Mouse (Mus musculus): Measurements from ENCODE around the gene Fam210b.
"Not testable (repeated sequence)": the region's sequence is repeated elsewhere in the genome, so short reads cannot be mapped to it uniquely, and the experiment has no call there.

The Fam210b gene

DNA sequence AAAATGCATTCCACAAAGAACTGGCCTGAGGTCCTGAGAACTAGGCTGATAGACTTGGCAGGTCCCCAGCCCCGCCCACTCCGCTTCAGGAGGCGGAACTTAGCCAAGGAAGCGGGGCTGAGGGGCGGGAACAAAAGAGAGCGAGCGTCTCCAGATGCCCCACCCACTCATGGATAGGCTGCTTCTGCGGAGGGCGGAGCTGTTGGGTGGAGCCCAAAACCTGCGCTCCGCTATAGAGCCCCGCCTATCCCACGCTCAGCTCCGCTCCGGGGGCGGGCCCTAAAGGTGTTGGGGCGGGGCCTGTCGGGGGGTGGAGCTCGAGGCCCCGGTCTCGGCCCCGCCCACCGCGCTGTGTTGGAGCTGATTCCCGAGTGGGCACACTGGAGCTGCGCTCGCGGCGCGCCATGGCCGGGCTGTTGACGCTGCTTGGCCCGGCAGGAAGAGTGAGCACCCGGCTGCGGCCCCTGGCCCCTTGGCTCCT is at the start of gene Fam210b:
TSS of gene Fam210b (plus strand) at position 308 of the 481 bp plus-strand sequence.
- peak; percentile 95 to 96 for DNase-seq (ENCODE audit: low spot score in 2 of 2)

DNA sequence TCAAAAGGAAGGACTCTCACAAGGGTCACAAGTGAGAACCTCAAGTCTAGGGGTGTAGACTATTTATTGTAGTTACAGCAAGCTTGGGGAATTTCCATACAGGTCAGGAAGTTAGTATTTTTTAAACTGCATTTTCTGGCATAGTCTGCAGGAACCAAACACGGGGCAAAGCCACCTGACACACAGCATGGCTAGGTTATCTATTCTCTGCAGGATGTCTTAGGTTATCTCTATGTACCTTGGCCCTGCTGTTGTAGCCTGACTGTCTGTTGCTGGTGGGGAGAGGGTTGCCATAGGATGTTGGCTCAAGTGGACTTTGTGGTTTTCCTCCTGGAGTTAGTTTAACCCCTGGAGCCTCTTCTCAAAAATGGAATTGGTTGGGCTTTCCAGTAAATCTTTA is 47.3 kb upstream of the Fam210b start:
- no peak for DNase-seq (ENCODE audit: low spot score in 2 of 2)

DNA sequence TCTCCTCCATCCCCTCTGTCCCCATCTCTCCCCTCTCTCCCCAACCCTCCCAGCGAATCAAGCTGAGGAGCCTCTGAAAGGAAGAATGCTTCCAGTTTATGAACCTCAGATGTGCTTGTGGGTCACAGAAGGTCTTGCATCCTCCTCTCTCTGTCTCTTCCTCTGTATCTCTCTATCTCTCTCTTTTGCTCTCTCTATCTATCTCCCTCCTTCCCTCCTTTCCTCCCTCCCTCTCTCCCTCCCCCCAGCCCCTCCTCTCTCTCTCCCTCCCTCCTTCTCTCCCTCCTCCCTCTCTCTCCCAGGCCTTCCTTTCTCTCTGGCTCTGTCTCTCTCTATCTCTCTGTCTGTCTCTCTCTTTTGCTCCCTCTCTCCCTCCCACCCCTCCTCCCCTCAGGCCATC is 46.8 kb upstream of the Fam210b start:
- DNase-seq (ENCODE audit: low spot score in 2 of 2), result no peak

DNA sequence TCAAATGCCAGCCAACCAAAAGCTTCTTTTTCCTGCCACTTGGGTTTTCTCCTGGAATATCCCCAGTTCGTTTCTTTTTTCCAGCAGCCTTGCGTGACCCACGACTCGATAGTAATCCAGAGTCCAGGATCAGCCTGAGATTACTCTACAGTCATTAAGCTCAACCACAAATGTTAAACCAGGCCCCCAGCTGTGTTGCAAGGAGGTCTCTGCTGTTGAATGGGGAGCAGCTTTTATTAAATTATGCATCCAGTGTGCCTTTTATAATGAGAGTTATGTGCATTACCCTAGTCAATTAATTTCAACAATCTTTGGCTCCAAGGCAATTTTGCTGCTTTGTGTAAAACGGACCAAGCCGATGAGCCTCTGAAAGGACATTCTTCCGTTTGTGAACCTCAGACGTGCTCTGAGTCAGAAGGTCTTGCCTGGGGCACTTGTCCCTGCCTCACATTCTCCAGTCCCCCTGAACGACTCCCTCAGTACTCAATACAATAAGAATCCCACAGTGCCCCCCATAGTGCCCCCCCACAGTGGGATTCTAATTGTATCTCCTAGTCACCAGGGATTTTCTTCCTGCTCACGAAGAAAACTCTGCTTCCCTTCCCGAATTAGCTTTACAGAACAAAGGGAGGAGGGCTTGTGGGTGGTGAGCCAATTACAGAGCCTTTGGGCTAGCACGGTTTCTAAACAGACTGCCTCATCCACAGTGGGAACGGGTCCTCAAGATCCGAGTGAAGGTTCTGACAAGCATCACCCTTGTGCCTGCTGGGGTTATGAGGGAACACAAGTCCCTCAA is 46.0 kb upstream of the Fam210b start:
- peak; percentile 36 to 47 for DNase-seq (ENCODE audit: low spot score in 2 of 2)

DNA sequence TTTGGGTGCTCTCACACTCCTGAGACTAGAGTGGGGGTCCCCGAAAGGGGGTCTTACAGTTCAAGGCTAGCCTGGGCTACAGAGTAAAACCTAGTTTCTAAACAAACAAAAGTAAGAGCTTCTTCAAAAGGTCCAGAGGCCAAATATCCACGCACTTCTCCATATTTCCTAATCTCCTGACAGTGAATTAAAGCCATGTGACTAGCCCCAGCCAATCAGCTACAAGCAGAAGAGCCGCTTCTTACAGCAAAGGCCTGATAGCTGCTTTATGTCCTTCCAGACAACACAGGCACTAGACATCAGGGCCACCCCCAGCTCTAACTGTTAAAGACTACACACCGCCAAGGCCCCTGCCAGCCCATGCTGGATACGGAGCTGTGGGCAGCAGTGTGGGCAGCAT is 43.0 kb upstream of the Fam210b start:
- DNase-seq (ENCODE audit: low spot score in 2 of 2), result no peak

DNA sequence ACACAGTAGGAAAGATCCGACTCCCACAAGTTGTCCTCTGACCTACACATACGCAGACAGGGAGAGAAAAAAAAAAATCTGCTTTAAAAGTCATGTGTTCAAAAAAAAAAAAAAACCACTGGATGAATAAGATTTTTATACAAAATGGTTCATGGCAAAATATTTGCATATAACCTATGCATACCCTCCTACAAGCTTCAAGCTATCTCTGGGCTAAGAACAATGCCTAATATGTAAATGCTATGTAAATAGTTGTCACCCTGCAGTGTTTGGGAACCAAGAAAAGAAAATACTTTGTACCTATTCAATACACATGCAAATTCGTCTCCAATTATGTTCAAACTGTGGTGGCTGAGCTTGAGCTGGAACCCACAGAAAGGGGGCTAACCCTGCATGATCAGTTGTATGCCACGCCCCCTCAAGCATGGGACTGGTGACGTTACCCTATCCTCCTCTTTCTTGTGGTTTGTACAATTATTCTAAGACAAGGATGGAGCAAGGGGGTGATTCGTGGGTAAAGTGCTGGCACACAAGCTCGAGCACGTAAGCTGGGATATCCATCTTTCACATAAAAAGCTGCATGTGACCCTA is 41.2 kb upstream of the Fam210b start:
- DNase-seq (ENCODE audit: low spot score in 2 of 2), result no peak

DNA sequence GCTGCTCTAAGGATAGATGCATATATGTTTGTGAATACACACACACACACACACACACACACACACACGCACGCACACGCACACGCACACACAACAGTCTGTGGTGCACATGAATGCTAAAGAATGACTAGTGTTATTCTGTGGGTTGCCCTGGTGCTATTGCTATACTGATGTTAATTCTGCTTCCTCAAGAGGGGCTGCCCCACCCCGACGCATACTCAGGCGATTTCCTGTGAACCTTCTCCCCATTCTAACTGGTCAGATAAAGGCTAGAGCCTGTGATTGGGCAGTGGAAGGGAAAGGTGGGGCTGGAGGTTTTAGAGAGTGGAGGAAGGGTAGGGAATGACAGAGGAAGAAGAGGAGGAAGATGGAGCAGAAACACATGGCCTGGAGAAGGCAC is 39.8 kb upstream of the Fam210b start:
- DNase-seq (ENCODE audit: low spot score in 2 of 2), result not testable (repeated sequence)

DNA sequence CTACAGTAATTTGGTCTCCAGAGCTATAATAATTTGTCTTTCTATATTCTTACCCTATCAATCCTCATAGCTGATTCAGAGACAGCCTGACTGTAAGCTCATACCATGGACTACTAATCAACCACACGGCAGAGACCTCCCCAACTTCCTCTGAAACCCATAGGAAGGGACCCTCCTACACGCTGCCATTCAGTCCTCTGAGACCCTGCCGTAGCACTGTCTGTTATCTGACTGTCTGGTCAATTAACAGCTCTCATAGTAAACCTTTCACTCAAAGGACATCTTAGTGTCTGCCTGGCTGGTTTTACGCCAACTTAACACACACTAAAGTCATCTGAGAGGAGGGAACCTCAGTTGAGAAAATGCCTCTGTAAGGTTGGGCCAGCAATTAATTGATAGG is 38.8 kb upstream of the Fam210b start:
- no peak for DNase-seq (ENCODE audit: low spot score in 2 of 2)

DNA sequence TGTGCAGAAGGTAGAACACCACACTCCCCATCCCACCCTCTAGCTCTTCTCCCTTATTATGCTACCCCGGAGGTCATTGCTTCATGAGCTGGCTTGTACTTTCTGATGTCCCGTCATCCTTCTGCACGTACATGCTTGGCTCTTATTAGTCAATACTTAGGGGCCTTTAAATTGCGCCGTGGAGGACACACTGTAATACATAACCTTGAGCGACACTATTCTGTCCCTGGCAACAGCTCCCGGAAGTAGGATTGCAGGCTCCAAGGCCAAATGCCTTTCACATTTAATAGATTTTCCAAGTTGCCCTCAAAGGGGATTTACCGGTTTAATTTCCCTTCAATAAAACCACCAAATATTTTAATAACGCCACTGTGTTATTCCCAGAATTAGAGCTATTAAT is 33.6 kb upstream of the Fam210b start:
- DNase-seq (ENCODE audit: low spot score in 2 of 2), result no peak

DNA sequence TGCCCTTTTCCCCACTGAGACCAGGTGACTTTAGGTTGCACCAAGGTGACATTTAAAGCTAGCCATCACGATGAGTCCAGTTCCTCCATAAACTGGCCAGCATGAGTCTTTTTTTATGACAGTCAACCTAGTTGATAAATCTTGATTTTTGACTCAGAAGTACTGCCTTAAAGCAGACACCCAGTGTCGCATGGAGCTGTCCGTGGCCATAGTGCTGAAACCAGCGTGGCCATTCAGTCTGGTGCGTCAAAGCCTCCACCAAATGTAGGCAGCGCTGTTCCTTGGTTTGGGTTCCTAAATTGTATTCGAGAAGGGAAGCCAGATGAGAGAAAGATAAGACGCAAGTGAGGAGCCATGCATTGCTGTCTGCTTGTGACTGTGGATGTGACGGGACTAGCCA is 24.5 kb upstream of the Fam210b start:
- peak in 1 of 2 experiments; percentile 56 for DNase-seq (ENCODE audit: low spot score in 2 of 2)

DNA sequence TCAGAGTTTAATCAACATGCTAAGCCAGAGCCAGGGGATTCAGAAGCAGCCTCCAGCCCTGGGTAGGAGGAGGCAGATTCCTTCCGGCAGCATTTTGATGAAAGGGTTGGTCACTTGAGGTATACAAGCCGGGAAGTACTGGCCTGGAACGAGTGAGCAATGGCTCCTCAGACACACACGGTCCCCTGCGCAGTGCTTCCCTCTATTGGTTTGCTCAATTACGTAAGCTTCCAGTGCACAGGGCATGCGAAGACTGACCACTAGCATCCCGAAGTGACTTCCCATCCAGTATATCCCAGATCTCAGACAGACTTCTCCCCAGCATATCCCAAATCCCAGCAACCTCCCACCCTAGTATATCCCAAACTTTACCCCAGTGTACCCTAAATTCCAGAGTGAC is 17.1 kb upstream of the Fam210b start:
- no peak for DNase-seq (ENCODE audit: low spot score in 2 of 2)

DNA sequence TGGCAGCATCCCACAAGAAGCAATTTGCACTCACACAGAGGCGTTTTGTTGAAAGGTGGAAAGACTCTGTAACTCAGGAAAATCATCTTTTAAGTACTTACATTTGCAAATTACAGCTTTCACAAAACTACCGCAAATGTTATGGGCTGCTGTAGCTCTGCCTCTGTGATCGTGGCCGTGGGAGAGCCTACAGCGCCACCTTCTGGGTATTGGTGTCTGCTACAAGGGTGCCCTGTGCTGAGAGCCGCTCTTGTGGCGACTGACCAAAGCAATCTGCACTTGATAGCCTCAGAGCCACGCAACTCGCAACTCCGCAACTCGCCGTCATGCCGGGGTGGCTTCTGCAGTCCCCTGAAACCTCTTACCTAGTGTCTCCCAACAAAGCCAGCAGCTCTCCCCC is 16.2 kb upstream of the Fam210b start:
- DNase-seq (ENCODE audit: low spot score in 2 of 2), result peak; percentile 86 to 90

DNA sequence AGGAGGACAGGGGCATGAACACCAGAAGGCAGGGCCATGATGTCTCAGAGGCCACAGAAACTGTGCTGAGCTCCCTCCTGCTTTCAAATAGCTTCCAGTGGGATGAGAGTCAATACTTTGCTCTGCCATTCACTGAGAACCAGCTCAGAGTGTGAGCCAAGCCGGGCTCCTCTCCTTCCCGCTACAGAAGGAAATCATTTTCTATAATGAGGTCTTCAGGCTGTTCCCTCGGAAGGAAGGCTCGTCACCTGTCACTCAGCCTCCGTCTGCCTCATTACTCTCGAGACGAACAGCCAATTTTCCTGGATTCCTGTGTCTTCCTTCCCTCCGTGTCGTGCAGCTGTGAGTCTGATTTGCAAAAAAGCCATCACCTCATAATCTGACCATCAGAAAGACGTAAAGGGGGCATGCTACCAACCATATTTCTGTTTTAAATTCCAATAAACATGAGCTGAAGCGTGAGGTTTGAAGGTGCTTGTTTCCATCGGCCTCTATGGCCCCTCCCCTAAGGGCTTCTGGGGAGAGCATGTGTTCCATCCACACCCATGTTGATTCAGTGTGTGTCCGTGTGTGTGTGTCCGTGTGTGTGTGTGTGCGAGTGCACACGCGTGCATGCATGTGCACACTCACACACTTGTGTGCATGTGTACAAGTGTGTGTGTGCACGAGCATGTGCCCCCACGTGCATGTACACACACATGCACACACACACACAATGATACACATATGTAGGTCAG is 7.0 kb upstream of the Fam210b start:
- DNase-seq (ENCODE audit: low spot score in 2 of 2), result no peak

DNA sequence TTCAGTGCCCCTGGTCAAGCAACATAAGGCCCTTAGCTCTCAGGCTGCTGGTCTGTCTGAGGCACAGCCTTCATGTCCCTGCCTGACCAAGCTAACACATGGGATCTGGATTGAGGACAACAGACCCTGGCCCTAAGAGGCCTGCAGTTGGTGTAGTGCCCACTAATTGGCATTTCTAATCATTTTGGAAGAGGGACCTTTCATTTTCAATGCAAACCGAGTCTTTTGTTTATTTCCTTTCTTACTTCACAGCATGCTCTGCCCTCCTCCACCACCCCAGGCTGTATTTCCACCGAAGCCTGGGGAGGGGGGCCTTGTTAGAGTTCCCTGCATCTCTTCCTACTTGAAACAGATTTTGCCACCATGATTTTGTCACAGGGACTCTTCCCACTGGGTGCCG is 4.4 kb upstream of the Fam210b start:
- DNase-seq (ENCODE audit: low spot score in 2 of 2), result no peak

DNA sequence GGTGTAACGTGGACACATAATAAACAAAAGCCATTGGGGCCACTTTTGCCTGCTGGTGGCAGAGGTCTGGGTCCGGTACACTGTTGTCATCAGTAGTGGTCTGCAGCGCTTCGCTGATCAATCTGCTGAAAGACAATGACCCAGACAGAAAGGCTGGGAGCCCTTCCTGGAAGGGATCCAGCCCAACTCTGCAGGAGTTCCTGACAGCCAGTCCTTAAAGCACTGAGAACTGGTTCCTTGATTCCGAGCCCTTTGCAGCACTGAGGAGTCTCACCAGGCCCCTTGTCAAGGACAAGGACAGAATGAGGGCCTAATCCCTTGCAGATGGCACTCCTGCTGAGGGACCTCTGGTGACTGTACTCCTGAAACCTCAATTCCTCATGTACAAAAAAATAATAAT is 3.8 kb upstream of the Fam210b start:
- no peak for DNase-seq (ENCODE audit: low spot score in 2 of 2)

DNA sequence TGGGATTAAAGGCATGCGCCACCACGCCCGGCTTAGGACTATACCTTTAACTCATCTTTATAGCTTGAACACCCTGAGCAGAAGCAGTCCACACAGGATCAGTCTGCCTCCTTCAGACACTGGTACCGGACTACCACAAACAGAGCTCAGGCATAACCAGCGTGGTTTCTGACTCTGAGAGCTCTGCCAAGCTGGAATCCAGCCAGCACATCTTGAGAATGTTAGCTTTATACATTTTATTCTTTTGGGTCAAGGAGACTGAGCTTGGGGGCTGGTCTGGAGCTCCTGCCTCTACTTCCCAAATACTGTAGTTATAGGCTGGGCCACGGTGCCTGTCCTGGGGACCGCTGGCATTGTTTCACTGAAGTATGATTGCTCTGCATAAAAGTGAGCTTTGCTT is 1.6 kb upstream of the Fam210b start:
- no peak for DNase-seq (ENCODE audit: low spot score in 2 of 2)

DNA sequence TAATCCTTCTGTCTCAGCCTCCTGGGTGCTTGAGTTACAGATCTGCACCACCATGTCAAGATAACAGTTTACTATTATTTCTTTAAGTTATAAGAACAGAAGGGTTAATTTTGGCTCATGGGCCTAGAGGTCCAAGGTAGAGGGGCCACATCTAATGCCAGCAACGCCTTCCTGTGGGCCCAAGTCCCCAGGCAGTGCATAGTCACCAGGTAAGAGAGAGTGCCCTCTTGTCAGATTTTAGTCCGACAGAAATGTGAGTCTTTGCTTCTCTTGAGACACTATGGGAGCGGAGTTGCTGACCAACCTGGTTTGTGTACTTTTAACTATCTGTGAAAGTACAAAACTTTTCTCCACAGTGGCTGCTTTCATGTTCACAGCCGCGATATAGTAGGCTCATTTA is 696 bp upstream of the Fam210b start:
- no peak for DNase-seq (ENCODE audit: low spot score in 2 of 2)

DNA sequence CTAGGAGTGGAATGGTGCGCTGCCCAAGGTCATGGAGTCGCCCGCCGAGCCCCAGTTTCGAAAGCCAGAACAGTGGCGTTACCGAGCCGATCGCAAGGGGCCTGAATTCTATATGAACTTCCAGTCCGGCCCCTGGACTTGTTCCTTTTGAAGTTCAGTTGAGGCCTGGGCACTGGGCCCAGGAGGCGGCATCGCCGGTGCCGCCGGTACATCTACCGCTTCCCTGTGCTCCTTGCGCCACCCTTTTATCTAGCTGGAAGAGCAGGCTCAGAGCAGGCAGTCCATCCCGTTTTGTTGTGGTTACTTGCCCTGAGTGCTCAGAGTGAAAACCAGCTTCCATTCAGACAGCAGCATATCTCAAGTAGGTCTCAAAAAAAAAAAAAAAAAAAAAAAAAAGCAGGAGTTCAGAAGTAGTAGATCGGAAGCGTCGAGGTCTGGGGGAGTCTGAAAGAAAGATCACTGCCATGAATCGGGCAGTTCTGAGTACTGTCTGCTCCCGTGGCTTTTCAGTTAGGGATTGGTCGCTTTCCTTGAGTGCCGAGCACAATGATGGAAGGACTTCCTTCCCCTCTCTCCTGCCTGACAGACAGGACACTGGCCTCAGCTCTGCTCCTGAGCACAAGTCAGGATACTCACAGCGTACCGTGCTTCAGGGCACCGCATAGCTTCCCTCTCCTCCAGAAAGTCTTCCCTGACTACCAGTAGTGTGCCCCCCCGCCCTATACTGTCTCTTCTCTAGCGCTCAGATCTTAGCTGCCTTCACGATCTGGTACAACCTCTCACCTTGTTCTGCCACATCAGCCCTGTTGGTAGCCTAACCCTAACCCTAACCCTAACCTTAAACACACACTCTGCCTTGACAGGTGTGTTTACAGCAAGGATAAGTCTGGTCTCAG is 917 bp downstream of the Fam210b start:
- peak in 1 of 2 experiments; percentile 47 for DNase-seq (ENCODE audit: low spot score in 2 of 2)

DNA sequence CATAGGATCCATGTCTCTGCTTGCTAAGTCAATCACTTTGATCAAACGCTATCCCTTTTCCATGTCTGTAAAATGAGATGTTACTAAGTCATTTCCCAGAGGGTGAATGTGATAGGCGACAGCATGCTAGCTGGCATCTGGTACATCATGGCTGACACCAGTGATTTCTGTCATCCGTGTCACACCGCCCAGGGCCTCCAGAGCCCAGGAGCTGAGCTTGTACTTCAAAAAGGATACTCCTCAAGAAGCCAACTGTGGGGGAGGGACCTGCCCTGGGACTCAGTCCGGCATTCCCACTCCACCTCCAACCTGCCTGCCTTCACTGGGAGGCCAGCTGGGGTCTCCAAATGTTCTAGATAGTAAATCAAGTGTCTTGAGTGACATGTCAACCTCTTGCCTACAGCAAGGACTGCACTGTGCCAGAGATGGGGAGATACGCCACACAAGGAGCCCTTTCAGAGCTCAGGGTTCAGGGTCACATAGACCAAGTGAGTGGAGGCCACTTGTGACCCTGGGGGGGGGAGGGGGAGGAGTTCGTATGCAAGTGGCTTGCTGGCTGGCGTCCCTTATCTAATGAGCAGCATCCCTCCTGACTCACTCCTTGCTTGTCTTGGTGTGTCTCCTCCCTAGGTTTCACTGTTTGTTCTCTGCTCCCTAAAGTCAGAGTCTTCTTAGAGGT is 1.7 kb downstream of the Fam210b start:
- DNase-seq (ENCODE audit: low spot score in 2 of 2), result no peak

DNA sequence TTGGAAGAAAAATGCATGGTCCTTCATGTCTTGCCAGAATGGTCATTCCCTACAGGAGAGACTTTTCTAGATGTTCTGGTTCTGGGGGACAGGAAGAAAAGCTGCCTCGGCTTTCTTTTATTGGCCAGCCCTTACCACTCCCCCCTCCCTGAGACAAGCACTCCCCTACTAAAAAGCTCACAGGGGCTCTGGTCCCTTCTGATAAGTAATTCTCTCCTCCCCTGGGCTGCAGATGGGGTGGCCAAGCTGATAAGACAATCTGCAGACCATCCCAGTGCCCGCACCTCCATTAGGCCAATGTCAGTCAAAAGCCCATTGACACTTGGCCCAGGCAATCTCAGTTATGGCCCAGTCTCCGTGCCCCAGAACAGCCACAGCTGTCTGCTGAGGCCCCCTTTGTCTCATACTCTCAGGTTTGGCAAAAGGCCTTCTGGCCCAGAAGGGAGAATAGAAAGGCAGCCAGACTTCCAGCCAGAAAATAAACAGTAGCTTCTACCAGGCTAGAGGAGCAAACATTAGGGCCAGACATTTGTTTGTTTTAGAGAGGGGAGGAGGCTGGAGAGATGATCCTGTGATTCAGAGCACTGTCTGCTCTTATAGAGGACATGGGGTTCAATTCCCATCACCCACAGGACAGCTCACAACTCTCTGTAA is 3.1 kb downstream of the Fam210b start:
- DNase-seq (ENCODE audit: low spot score in 2 of 2), result peak; percentile 62 to 65

DNA sequence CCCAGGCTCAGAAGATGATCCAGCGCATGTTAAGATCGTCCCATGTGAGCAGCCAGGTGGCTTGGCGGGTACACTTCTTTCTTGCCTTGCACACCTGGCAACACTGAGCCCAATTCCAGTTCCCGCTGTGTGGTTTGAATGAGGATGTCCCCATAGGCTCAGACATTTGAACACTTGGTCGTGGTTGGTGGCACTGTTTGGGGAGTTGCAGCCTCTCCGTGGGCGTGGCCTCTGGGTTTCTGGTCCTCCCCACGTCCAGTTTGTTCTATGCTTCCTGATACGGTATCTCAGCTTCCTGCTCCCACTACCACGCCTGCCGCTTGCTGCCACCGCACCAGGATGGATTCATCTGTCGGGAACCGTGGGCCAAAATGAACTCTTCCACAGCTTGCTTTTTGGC is 4.4 kb downstream of the Fam210b start:
- no peak for DNase-seq (ENCODE audit: low spot score in 2 of 2)

All from right cerebral cortex, postnatal 10 days (tissue).